Mouse (Mus musculus) retina, adult 2 months (tissue): ENCODE measurements around the gene Fyb.
"Not testable (repeated sequence)": the region's sequence is repeated elsewhere in the genome, so short reads cannot be mapped to it uniquely, and the experiment has no call there.

Experiments used
- DNase-seq: peaks from one replicate; pipeline ENCODE4 v3.0.0-alpha.2; 2012; ENCODE audit warnings: low read depth, low spot score

The Fyb gene

DNA sequence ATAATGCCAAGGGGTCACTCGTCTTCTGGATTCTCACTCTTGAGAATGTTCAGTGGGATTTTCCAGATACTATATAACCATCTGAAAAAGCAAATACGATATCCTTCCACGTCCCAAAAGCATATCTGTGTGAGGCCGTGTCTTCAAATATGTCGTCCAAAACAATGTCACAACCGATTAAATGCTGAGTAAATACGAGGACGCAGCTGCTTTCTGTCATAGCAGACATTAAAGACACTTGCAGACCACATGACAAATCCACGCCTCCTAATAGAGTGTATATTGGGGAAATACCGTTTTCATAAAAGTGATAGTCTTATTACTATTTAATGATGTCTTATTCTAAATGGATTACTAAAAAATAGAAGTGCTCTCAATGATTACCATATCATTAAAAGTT lies 38.0 kb downstream of the Fyb start:
- DNase-seq: no peak

DNA sequence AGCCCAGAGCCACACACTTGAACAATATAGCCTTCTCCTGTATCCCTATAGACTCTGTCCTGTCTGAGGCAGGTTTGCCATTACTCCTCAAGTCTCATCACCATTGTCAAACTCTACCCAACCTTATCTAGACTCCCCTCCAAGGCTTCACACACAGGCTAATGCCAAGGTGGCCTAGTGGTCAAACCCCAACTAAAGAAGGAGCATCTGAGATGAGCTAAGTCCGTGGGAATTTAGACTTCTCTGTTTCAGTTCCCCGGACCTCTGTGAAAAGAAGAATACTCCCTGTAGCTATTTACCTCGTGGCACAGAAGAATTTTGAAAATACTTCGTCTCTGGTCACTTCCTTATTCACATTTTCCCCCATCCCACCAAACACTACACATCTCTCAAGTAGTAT lies 39.5 kb downstream of the Fyb start:
- DNase-seq: no peak

DNA sequence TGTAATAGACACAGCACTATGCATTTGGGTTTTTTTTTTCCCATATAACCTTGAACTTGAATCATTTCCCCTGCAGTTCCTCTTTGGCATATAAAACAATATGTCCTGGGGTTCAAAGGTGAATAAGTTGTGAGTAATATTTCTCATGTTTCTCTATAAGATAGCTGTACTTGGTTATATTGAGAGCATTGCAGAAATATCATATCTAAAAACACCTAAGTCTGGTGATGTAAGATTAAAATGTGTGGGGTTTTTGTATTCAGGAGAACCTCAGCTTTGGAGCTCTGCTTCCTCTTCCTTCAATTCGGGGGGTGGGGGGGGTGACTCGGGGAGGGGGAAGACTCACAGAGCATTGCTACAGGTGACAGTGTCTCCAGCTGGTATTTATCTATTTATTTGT lies 40.0 kb downstream of the Fyb start:
- no peak for DNase-seq

DNA sequence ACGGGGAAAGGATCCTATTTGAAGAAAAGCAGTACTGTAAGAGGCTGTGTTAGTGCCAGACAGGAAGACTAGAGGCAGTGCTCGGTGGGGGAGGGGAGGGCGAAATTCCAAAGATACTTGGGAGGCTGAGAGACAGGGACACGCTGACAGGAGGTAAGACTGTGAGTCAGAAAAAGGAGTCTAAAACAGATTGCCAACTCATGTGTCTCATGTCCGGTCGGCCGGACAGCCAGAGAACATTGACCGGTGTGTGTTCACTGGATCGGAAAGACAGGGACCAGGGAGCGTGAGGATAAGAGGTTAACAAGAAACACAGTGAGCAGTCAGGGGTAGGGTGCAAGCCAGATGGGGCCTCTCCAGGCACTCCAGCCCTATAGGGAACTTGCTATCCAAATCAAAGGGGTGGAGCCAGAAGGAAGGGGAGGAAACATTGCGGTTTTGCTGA lies 42.3 kb downstream of the Fyb start:
- DNase-seq: no peak

DNA sequence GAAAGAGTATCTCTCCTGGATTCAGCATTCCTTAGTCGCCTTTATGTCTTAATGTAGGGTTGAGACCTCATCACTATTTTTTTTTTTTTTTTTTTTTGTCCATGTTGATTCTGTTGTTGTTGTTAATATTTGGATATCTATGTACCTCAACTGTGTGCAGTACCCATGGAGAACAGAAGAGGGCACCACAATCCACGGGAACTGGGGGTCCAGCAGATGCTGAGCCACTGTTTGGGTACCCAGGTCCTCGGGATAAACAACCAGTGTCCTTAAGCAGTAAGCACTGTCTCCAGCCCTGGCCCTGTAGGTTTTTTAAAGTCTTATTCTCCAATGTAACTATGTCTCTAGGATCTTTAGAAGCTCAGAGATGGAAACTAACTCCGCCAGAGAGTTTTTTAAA lies 43.2 kb downstream of the Fyb start:
- DNase-seq: no peak

DNA sequence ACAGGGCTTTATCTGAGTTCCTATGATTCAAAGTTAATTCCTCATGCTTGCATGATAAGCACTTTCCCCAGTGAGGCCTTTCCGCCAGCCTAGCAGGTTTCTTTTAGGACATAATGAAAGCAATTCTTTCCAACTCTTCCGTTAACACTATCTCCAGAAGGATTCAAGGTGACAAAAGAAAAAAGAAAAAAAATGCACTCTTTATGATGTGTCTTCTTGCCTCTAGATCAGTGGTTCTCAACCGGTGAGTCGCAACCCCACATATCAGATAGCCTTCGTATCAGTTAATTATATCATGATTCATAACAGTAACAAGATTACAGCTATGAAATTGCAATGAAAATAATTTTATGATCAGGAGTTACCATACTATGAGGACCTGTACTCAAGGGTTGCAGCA lies 45.3 kb downstream of the Fyb start:
- DNase-seq: no peak

DNA sequence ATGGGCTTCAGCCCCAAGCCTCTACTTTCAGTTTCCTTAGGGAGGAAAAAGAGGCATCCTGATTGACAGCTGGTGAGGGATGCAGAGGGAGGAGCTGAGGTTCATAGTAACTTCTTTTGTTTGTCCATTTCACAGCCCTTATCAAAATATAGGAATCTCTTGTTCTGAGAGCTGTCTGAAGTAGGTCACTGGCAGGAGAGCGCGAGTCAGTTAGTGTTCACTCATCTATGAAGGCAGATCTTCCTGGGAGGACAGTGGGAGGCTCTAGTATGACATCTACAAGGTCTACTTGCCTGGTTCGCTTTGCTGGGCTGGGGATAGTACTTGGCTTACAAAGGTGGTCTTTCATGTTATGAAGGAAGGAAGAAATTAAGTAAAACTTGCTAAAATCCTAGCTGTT lies 46.0 kb downstream of the Fyb start:
- DNase-seq: no peak

DNA sequence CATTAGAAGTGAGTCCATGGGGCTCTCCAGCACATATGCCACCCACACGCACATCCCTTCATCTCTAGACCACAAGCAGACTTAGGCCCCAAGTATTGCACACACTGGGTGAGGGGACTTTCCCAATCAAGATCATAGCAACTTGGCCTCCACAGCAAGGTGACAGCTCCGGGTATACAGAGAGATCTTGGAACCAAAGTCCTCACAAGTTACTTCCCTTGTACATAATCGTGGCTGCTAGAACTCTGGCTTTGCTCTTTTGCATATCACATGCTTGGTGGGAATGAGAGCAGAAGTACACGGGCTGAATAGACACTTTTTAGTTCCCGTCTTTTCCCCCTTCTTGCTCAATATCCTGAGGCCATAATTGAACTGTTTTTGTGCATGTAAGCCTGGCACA lies 46.4 kb downstream of the Fyb start:
- no peak for DNase-seq

DNA sequence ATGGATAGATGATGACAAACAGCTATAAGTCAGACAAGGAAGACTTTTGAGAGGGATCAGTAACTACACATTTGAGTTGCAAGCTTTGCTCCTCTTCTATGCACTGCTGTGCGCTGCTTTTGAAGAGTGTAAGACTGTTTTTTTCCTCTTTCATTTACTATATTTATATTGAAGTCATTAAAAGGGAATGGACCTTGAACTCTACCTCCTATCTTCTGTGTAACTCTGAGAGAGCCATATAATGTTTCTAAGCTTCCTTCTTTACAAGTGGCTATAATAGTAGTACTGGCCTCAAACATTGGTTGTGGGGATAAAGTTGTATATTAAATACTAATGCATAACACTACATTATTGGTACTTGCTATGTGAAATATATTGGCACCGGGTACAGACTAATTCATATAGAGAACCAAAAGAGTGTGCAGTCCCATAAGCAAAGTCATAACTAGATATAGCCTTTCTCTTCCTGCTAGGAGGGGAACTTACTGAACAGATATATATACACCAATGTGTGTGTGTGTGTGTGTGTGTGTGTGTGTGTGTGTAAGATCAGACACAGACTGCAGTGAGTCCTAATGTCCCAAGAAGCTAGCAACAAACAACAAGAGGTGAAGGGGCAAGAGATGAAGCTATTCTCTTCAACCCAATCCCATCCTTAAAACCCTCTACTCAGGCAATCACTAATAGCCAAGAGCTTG lies 47.7 kb downstream of the Fyb start:
- DNase-seq: no peak

DNA sequence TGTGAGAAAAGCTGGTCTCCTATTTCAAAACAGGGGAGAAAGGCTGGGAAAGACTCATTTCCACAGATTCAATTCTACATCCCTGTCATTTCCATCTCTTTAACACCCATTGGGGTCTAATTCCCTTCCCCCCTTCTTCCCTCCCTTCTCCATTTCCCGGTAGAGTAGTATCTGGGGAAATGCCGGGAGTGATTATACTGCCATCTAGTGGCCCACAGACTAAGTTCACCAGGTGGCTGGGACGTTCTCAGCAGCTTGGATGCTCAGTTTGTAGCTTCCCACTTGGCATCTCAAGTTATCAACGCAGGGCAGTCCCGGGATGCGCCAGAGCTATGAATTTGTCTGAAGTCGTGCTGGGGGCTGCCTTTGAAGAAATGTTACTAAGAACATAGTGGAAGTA lies 48.2 kb downstream of the Fyb start:
- peak; percentile 33 for DNase-seq

DNA sequence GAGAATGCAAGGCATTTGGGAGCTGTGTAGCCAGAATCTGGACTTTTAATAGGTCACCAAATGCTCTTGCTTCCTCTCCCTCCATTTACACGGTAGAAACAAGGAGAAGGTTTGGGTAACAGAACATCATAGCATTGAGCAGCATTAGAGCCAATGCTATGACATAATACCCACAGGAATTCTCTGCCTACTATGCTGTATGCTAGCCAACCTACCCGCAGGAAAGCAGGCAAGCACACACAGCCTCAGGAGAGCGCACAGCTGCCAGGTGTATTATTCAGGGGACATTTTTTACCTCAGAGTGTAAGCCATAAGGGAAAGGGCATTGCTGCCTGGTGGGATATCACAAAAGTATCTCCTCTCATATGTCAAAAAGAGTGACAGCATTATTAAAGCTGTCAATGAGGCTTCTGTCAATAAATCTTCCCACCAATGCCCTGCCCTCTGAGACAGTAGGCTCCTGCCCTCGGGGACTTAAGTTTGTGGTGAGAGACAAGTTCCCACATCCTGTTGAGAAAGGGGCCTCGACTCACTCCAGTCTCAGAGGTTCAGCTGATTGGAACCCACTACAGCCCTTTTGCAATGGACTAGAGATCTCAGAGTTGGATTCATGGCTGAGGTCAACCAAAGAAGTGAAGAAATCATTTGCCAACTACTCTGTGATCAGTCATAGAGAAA lies 51.8 kb downstream of the Fyb start:
- DNase-seq: no peak

DNA sequence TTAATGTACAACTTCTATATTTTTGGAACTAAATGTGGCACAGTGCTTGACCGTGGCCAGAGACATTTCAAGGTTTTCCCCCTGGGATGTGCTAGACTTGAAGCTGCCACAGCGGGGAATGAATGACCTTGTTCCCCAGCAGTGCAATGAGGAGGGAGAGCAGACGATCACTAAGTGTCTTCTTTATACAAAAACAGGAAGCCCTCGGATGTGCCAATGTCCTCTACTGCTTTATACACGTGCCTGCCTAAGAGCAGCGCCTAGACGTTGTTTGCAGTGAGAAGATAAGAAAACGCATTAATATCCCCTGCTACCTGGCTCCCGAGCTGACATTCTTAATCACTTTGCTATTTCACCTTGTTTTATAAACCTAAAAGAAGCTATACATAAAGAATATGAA lies 55.3 kb downstream of the Fyb start:
- no peak for DNase-seq

DNA sequence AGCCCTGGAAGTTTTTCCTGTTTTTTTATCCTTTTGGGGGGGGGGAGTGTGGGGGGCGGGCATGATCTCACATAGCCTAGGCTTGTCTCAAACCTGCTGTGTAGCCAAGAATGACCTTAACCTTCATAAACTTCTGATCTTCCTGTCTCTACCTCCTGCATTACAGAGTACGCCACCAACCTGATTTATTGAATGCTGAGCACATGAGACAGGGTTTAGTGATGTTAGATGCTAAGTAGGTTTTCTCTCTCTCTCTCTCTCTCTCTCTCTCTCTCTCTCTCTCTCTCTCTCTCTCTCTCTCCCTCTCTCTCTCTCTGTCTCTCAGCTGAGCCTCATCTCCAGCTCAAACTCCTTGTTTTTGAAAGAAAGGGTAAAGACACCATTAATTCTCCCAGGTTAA lies 56.0 kb downstream of the Fyb start:
- no peak for DNase-seq

DNA sequence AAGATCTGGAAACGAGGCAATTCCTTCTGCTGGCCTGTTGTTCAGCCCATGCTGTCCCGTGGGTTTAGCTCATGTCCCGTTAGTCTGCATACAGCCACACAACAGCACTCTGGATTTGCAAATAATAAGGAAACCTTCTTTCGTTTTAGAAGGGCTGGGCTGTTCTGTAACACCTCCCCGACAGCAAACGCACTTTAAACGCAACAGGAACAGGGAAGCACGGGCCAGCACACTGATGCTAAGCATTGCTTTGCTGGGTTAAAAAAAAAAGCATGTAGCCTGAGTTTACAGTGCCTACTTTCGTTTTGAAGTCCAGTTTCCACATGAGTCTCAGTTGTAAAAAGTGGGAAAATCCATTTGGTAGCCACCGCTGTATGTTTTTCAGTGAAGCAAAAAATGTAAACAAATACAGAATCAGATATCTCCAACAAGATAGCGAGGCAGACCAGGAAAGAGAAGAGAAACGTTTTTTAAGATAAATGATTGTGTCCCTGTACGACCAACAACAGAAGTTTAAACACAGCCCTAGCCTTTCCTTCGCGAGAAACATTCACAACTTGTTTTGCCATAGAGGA lies 56.6 kb downstream of the Fyb start:
- DNase-seq: no peak

DNA sequence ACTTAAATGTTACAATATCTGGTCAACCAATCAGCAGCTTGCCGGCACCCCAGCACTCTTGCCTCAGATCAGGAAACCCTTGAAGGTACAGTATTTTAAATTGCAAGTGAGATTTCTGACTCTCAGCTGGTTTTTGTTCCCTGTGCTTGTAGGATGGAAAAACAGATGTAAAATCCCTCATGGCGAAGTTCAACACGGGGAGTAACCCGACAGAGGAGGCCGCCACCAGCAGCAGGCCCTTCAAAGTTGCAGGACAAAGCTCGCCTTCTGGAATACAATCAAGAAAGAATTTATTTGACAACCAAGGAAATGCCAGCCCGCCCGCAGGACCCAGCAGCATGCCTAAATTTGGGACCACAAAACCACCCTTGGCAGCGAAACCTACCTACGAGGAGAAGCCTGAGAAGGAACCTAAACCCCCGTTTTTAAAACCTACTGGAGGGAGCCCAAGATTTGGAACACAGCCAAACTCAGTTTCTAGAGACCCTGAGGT lies 57.2 kb downstream of the Fyb start:
- DNase-seq: no peak

DNA sequence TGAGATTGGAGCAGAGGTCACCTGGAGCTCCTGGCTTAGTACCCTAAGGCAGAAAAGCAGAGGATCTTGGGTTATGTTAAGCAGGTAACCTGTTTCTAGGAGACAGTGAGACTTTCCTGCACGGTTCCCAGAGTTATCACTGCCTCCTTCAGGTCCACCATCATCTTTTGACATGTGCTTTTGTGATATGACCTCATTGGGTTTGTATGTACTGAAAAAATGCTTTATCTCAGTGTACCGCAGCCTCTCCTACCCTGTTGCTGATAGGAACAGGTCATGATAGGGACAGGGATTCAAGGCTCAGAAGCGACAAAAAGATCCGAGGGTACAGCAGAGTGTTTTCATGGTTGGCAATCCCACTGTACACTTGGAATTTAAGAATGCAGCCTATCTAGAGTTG lies 62.0 kb downstream of the Fyb start:
- DNase-seq: no peak

DNA sequence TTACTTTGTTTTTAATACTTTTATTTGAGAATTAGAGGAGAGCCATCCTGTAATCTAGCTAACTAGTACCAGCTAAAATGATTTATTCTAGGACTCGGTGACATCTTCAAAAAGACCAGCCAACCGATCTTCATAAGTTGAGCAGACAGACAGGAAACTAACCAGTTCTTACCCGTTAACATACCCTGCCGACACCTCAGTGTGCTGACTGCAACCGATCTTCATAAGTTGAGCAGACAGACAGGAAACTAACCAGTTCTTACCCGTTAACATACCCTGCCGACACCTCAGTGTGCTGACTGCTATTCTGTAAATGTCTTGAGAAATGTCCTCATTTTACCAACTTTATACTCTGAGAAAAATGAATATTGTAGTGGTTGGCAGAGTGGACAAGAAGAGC lies 63.7 kb downstream of the Fyb start:
- not testable (repeated sequence) for DNase-seq

DNA sequence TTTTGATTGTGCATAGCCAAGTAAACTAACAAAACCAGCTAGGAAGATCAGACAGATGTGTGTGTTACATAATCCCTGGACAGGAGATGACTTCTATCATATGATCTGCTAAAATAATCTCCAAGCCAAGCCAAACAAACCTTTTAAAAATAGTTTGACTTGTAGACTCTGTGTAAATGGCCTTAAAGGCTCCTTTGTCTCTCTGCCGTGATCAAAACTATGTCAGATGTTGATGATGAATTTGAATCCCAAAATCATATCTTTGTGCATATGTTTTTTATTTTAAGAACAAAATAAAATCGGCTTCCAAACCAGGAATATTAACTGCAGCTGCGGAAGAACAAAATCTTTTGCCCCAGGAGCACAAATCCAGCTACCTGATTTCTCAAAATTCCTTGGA lies 64.9 kb downstream of the Fyb start:
- DNase-seq: no peak

DNA sequence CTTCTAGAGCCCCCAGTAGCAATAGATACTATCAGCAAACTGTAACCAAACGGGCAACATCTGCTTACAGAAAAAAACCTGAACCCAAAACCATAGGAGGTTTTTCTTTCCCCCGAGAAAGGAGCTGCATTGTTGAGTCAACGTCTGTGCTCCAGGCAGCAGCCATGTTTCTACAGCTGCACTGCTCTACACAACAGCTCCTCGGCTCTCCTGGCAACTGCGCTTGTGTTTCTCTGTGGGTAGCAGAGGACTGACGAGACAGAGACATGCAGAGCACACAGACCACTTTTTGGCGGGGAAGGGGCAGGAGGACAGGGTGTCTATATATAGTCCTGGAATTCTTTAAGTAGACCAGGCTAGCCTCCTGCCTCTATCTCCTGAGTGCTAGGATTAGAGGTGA lies 65.5 kb downstream of the Fyb start:
- no peak for DNase-seq

DNA sequence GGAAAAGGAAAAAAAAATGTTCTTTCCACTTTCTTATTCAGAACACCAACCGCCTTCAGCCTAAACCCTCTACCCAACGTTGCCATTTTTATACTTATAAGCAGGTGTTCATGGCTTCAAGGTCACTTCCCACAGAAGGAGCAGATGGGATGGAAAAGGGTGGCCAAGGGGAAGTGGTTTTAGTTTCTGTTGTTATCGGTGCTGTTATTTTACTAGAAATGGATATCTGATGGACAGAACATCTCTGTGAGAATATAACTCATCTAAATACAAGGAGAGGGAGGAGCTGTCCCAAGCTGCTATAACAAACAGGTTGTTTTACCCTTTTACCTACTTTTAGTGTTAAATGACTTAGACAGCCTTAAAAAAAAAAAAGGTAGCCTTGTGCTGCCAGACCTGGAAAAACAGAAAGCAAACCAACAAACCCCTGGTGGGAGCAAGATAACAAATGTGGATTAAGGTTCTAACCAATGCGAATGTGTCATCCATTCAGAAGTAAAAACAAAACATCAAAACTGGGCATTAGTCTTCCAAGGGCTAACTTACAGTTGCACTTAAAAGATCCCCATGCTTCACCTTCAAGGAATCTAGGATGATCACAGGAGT lies 68.3 kb downstream of the Fyb start:
- no peak for DNase-seq

DNA sequence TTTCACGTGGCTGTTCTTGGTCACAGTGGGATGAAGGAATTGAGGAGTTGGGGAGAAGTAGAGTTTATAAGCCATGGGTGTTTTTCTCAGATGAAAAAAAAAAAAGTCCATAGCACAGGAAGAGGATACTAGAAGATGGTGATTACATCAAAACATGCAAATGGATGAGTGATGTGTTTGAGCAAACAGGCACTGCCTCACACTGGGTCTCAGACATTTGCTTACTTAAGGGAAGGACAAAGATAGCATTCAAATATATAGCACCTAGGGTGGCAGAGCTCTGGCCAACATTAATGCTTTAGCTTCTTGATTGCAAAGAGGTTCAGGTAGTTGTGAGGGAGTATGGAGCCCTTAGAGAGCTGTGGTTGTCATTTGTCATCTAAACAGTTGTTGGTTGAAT lies 68.9 kb downstream of the Fyb start:
- DNase-seq: no peak

DNA sequence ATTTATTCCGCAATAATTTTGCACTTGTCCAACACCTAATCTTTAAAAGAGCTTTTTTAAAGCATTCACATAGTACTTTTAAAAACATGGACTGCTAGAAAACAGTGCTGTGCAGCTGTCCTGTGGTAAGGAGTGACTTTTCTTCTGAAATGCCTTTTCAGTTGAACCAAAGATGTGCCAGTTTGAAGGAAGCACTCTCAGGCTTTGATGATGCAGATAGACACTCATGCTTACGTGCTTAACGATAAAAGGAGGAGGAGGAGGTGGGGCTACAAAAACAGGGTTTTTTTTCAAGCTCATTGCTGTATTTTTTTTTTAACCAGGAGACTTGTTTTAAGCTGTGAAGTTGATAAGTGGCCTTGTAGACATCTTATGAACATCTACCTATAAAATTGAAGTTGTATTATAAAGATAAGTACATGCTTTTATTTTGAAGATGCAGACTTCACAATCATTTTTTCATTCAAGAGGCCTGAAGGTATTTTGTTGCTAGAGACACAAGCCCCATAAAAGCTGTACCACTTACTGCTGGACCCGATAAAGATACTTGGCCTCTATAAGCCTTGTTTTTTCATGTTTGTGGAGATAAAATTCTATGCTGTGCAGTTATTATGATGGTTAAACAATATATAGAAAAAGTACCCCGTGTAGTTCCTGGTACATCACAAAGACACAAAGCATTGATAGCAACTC lies 70.1 kb downstream of the Fyb start:
- DNase-seq: no peak
